Mouse (Mus musculus) heart, embryonic 15.5 days (tissue): ENCODE results near the gene Klhl32. TPM values are rescaled to one million over a fixed set of nuclear protein-coding genes. Genes with fewer than 3 reads are reported as not detected.

ENCODE experiments used
- ATAC-seq: fragments of 200-750 bp; cut with Nextera tagmentation; replicated peaks from 2 replicates; pipeline ENCODE4 v1.8.0; 2017; ENCODE audit warnings: low read depth, moderate TSS enrichment; ENCODE audit not compliant: insufficient number of reproducible peaks, insufficient read depth, low FRiP score
- H3K27ac ChIP-seq: fragments of 300-500 bp; sonication (generic); 2 replicates; pipeline ENCODE4 v1.5.1; 2015; ENCODE audit warnings: mild to moderate bottlenecking, inconsistent platforms
- H3K27me3 ChIP-seq: fragments of 300-500 bp; sonication (generic); 2 replicates; pipeline ENCODE4 v1.6.1; 2015; ENCODE audit warnings: inconsistent platforms
- H3K36me3 ChIP-seq: fragments of 300-500 bp; sonication (generic); 2 replicates; pipeline ENCODE4 v1.6.1; 2015; ENCODE audit warnings: mild to moderate bottlenecking, inconsistent platforms
- H3K4me1 ChIP-seq: fragments of 300-500 bp; sonication (generic); replicated peaks from 2 replicates; pipeline ENCODE4 v1.6.1; 2015; ENCODE audit warnings: inconsistent platforms
- H3K4me2 ChIP-seq: fragments of 300-500 bp; sonication (generic); 2 replicates; pipeline ENCODE4 v1.6.1; 2015; ENCODE audit warnings: inconsistent platforms, mild to moderate bottlenecking, moderate library complexity
- H3K4me3 ChIP-seq: fragments of 300-500 bp; sonication (generic); 2 replicates; pipeline ENCODE4 v1.5.1; 2015; ENCODE audit warnings: mild to moderate bottlenecking, inconsistent platforms
- H3K9ac ChIP-seq: fragments of 300-500 bp; sonication (generic); 2 replicates; pipeline ENCODE4 v1.6.1; 2015; ENCODE audit warnings: mild to moderate bottlenecking, inconsistent platforms
- H3K9me3 ChIP-seq: fragments of 300-500 bp; sonication (generic); replicated peaks from 2 replicates; pipeline ENCODE4 v1.6.1; 2016; ENCODE audit warnings: inconsistent platforms
- WGBS: fragments of 180-500 bp; shearing (Covaris S2); methylation state at CpG from one replicate; pipeline ENCODE4 v1.1.7; 2015; ENCODE audit warnings: mixed read lengths; 5-methylcytosine and 5-hydroxymethylcytosine counted together
- polyA plus RNA-seq: library from polyadenylated mRNA; unstranded; fragments of >200 nt; fragmentation: Nextera tagmentation; extraction: Ambion mirVana; gene quantifications from 2 replicates; pipeline ENCODE4 v1.2.1, GENCODE M21; 2015

Gene Klhl32
- polyA plus RNA-seq, 1 experiment from 2014 or later, result 3.5 TPM

GRCm38 (mm10) chr4:24627871-24628270 lies 223.1 kb downstream of the Klhl32 start:
- ATAC-seq, result no peak
- WGBS, result 19% methylated on average over 1 of the region's 1 CpGs

GRCm38 (mm10) chr4:24626686-24627085 lies 224.2 kb downstream of the Klhl32 start:
- ATAC-seq, result no peak
- Histone ChIP-seq H3K4me2 (no peak overlapping the region), H3K9ac (no peak overlapping the region), H3K36me3 (no peaks in the 10 kb centered on the region), H3K27me3 (no peaks in the 10 kb centered on the region), H3K27ac (no peak overlapping the region), H3K9me3 (no peaks in the 10 kb centered on the region), H3K4me1 (peaks cover 11% of the 10 kb centered on the region; the same call in 1 of the 2 replicates), H3K4me3 (no peak overlapping the region)
- 47% methylated on average over 4 of the region's 4 CpGs for WGBS

More at GRCm38 (mm10) chr4:24627871-24628270, 223.1 kb downstream of the Klhl32 start:
- no peak overlapping the region for H3K27ac ChIP-seq
- H3K36me3 ChIP-seq, result no peaks in the 10 kb centered on the region
- no peak overlapping the region for H3K4me2 ChIP-seq
- H3K9ac ChIP-seq, result no peak overlapping the region
- H3K4me3 ChIP-seq, result no peak overlapping the region
- no peaks in the 10 kb centered on the region for H3K27me3 ChIP-seq
- no peaks in the 10 kb centered on the region for H3K9me3 ChIP-seq
- peaks cover 11% of the 10 kb centered on the region; the same call in 1 of the 2 replicates for H3K4me1 ChIP-seq

GRCm38 (mm10) chr4:24625951-24626584 lies 224.9 kb downstream of the Klhl32 start:
- Histone ChIP-seq H3K36me3 (no peaks in the 10 kb centered on the region), H3K4me2 (no peak overlapping the region), H3K9ac (no peak overlapping the region), H3K27me3 (no peaks in the 10 kb centered on the region), H3K9me3 (no peaks in the 10 kb centered on the region), H3K4me3 (no peak overlapping the region), H3K27ac (no peak overlapping the region), H3K4me1 (peaks cover 11% of the 10 kb centered on the region; the same call in 1 of the 2 replicates)
- WGBS, result 57% methylated on average over 13 of the region's 13 CpGs
- ATAC-seq, result no peak

GRCm38 (mm10) chr4:24621422-24622187 lies 229.3 kb downstream of the Klhl32 start:
- Histone ChIP-seq H3K27me3 (no peaks in the 10 kb centered on the region), H3K9me3 (no peaks in the 10 kb centered on the region), H3K27ac (no peak overlapping the region), H3K9ac (no peak overlapping the region), H3K36me3 (no peaks in the 10 kb centered on the region), H3K4me3 (no peak overlapping the region), H3K4me1 (0 out of 2 replicates have a peak, but pooled peaks cover 2% of the 10 kb centered on the region), H3K4me2 (no peak overlapping the region)
- WGBS, result 75% methylated on average over 9 of the region's 9 CpGs
- no peak for ATAC-seq

DNA sequence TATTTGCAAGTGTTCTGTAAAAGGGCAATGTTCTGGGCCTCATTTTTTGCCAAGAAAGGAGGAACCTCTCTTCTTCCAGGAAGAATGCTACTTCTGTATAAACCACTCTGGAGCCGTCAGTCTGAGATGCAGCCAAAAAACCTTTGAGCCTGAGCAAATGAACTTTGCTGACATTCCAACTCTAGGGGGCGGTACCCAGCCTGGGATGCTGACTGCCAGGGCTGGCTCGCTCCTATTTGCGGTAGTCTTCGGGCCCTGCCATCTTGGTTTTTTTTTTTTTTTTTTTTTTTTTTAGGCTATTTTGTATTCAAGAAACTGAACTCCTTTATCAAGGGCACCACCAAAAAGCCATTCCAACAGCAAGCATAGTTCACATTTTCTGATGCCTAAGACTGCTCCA lies 230.5 kb downstream of the Klhl32 start:
- no peak overlapping the region for H3K9ac ChIP-seq
- no peak overlapping the region for H3K4me2 ChIP-seq
- WGBS, result 78% methylated on average over 5 of the region's 5 CpGs
- H3K4me1 ChIP-seq, result no peaks in the 10 kb centered on the region
- H3K27me3 ChIP-seq, result no peaks in the 10 kb centered on the region
- no peaks in the 10 kb centered on the region for H3K9me3 ChIP-seq
- ATAC-seq, result no peak
- H3K27ac ChIP-seq, result no peak overlapping the region
- no peak overlapping the region for H3K4me3 ChIP-seq
- H3K36me3 ChIP-seq, result no peaks in the 10 kb centered on the region

DNA sequence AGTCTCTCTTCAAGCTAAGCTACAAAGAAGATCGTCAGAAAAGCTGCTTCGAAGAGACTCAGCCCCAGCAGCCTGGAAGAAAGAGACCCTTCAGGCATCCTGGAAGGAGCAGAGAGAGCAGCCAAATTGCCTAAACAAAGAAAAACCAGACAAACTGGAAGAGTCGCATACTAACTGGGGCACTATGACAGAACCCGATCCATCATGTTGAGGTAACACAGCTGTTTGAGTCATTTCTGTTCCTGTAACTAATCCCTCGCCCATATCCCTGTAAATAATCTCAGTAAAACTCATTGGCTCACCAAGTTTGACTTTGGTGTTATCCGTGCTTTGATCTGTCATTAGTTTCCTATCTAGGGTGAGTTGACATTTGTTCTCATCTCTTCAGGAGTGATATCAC lies 230.9 kb downstream of the Klhl32 start:
- 70% methylated on average over 6 of the region's 6 CpGs for WGBS
- no peaks in the 10 kb centered on the region for H3K27me3 ChIP-seq
- no peak overlapping the region for H3K27ac ChIP-seq
- no peak overlapping the region for H3K4me3 ChIP-seq
- no peak overlapping the region for H3K9ac ChIP-seq
- H3K4me2 ChIP-seq, result no peak overlapping the region
- no peaks in the 10 kb centered on the region for H3K9me3 ChIP-seq
- H3K36me3 ChIP-seq, result no peaks in the 10 kb centered on the region
- ATAC-seq, result no peak
- H3K4me1 ChIP-seq, result no peaks in the 10 kb centered on the region

DNA sequence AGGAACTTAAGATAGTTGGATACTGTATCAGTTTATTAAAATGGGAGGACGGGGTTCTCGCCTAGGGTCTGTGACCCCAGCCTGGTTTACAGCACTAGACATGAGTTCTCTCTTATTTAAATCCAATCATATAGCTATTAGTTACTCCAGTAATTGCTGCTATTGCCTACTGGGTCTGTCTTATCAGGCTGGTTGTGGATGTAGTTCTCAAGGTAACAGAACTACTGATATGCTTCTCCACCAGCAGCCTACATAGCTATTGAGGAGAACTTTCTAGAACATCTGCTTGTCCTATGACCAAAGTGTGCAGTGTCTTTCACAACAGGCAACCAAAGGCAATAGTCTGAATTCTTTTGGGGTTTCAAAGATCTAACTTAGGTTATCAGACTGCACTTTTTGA lies 241.4 kb downstream of the Klhl32 start:
- no peak for ATAC-seq
- Histone ChIP-seq H3K27ac (no peak overlapping the region), H3K9me3 (no peaks in the 10 kb centered on the region), H3K4me3 (no peak overlapping the region), H3K36me3 (0 out of 2 replicates have a peak, but pooled peaks cover 3% of the 10 kb centered on the region), H3K4me2 (no peak overlapping the region), H3K4me1 (no peaks in the 10 kb centered on the region), H3K9ac (no peak overlapping the region), H3K27me3 (no peaks in the 10 kb centered on the region)
- 97% methylated on average over 2 of the region's 2 CpGs for WGBS

DNA sequence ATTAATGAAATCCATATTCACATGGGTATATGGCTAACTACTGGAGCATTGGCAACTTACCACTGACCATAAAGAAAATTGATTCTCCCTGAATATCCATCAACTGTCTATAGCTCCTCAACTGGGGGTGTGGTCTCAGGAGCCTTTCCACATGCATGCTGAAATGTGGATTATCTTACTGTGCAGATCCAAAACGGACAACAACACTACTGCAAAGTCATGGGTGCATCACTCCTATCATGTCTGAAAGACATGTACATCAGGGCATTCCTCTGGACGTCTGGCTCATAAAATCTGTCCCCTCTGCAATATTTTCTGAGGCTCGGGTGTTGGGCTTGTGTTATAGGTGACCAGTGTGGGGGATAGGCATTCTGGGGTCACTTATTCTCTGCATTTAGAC lies 241.8 kb downstream of the Klhl32 start:
- H3K36me3 ChIP-seq, result 0 out of 2 replicates have a peak, but pooled peaks cover 3% of the 10 kb centered on the region
- no peak for ATAC-seq
- 79% methylated on average over 3 of the region's 3 CpGs for WGBS
- no peak overlapping the region for H3K4me2 ChIP-seq
- no peaks in the 10 kb centered on the region for H3K4me1 ChIP-seq
- H3K9me3 ChIP-seq, result no peaks in the 10 kb centered on the region
- H3K27me3 ChIP-seq, result no peaks in the 10 kb centered on the region
- H3K4me3 ChIP-seq, result no peak overlapping the region
- H3K9ac ChIP-seq, result no peak overlapping the region
- H3K27ac ChIP-seq, result no peak overlapping the region

DNA sequence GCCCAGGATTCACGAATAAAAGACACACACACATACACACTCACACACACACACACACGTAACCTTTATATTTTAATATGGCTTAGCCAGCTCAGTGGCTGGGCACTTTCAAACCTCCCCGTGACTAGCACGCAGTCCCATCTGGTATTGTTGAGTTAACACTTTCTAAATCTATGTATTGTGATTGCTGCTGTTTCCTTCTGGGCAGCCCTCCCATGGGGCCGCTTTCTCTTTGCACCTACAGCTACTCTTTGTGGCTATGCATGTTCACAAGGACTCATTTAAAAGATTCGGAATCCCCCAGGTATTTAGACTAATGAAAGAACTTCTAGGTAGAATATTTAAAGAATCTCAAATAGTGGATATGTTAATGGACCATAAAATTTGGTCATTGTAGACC lies 249.2 kb downstream of the Klhl32 start:
- no peak for ATAC-seq
- Histone ChIP-seq H3K4me3 (no peak overlapping the region), H3K4me2 (no peak overlapping the region), H3K27ac (no peak overlapping the region), H3K36me3 (peaks cover 12% of the 10 kb centered on the region; the same call in 1 of the 2 replicates), H3K9ac (no peak overlapping the region), H3K27me3 (no peaks in the 10 kb centered on the region), H3K9me3 (no peaks in the 10 kb centered on the region), H3K4me1 (no peaks in the 10 kb centered on the region)
- WGBS, result 91% methylated on average over 6 of the region's 6 CpGs

- H3K36me3 ChIP-seq, result peaks cover 9% of the 10 kb centered on the region; the same call in 1 of the 2 replicates
- no peak overlapping the region for H3K27ac ChIP-seq
- no peak for ATAC-seq
- H3K27me3 ChIP-seq, result no peaks in the 10 kb centered on the region
- no peak overlapping the region for H3K4me2 ChIP-seq
- 83% methylated on average over 1 of the region's 1 CpGs for WGBS
- H3K9me3 ChIP-seq, result no peaks in the 10 kb centered on the region
- H3K4me1 ChIP-seq, result no peaks in the 10 kb centered on the region
- no peak overlapping the region for H3K4me3 ChIP-seq
- no peak overlapping the region for H3K9ac ChIP-seq
Measured at GRCm38 (mm10) chr4:24598637-24599036, 252.3 kb downstream of the Klhl32 start.

- Histone ChIP-seq H3K27ac (no peak overlapping the region), H3K4me1 (no peaks in the 10 kb centered on the region), H3K4me3 (no peak overlapping the region), H3K4me2 (no peak overlapping the region), H3K27me3 (no peaks in the 10 kb centered on the region), H3K36me3 (peaks cover 9% of the 10 kb centered on the region; the same call in 1 of the 2 replicates), H3K9me3 (no peaks in the 10 kb centered on the region), H3K9ac (no peak overlapping the region)
- 44% methylated on average over 6 of the region's 6 CpGs for WGBS
- ATAC-seq, result no peak
Measured at GRCm38 (mm10) chr4:24596942-24597611, 253.8 kb downstream of the Klhl32 start.
